Mouse (Mus musculus): ENCODE measurements around the gene Gcsh.

DNA sequence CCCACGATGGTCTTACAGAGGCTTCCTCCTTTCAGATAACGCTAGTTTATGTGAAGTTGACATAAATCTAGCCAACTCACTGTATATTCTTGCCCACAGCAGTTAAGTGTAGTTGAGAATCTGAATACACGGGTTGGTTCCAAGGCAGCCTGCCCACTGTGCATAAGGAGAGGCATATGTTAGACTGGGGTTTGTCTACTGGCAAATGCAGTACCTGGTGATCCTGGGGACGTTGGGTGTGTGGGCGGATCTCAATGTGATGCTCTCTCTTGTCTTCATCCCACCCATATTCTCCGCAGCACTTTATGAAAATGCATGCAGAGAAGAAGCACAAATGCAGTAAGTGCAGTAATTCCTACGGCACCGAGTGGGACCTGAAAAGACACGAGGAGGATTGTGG is 38.9 kb downstream of the Gcsh start:
- TF ChIP-seq CTCF (IDR thresholded peaks at IDR 0.05; ENCODE audit: low read depth, low read length), result no peak
- TF ChIP-seq POLR2A (IDR thresholded peaks at IDR 0.05; ENCODE audit: extremely low read depth, insufficient read depth, low read length), result no peak

All from liver, adult 2 months (tissue).